Mouse (Mus musculus) heart, embryonic 13.5 days (tissue): ENCODE results near the gene Csrnp3. TPM values are rescaled to one million over a fixed set of nuclear protein-coding genes. Genes with fewer than 3 reads are reported as not detected.
A peak's percentile ranks its signal among the peaks of the same experiment; 100 is the strongest.

Experiments used
- ATAC-seq: fragments of 200-750 bp; cut with Nextera tagmentation; 2 replicates; pipeline ENCODE4 v1.8.0; 2017; ENCODE audit warnings: moderate TSS enrichment; ENCODE audit not compliant: insufficient number of reproducible peaks, low FRiP score, low TSS enrichment; ENCODE audit errors: extremely low read depth
- H3K27ac ChIP-seq: fragments of 300-500 bp; sonication (generic); replicated peaks from 2 replicates; pipeline ENCODE4 v1.5.1; 2015; ENCODE audit warnings: moderate library complexity, mild to moderate bottlenecking, inconsistent platforms
- H3K27me3 ChIP-seq: fragments of 300-500 bp; sonication (generic); replicated peaks from 2 replicates; pipeline ENCODE4 v1.6.1; 2015; ENCODE audit warnings: mild to moderate bottlenecking, inconsistent platforms
- H3K36me3 ChIP-seq: fragments of 300-500 bp; sonication (generic); 2 replicates; pipeline ENCODE4 v1.6.1; 2015; ENCODE audit warnings: mild to moderate bottlenecking, inconsistent platforms
- H3K4me1 ChIP-seq: fragments of 300-500 bp; sonication (generic); 2 replicates; pipeline ENCODE4 v1.6.1; 2015; ENCODE audit warnings: inconsistent platforms
- H3K4me2 ChIP-seq: fragments of 300-500 bp; sonication (generic); 2 replicates; pipeline ENCODE4 v1.6.1; 2015; ENCODE audit warnings: inconsistent platforms, mild to moderate bottlenecking, moderate library complexity
- H3K4me3 ChIP-seq: fragments of 300-500 bp; sonication (generic); 2 replicates; pipeline ENCODE4 v1.5.1; 2015; ENCODE audit warnings: moderate library complexity, mild to moderate bottlenecking, inconsistent platforms
- H3K9ac ChIP-seq: fragments of 300-500 bp; sonication (generic); 2 replicates; pipeline ENCODE4 v1.6.1; 2015; ENCODE audit warnings: inconsistent platforms, mild to moderate bottlenecking, moderate library complexity
- H3K9me3 ChIP-seq: fragments of 300-500 bp; sonication (generic); 2 replicates; pipeline ENCODE4 v1.6.1; 2016; ENCODE audit warnings: inconsistent platforms
- WGBS: fragments of 180-500 bp; shearing (Covaris S2); methylation state at CpG from one replicate; pipeline ENCODE4 v1.1.7; 2015; ENCODE audit warnings: mixed read lengths; 5-methylcytosine and 5-hydroxymethylcytosine counted together
- polyA plus RNA-seq: library from polyadenylated mRNA; unstranded; fragments of >200 nt; fragmentation: Nextera tagmentation; extraction: Ambion mirVana; gene quantifications from 2 replicates; pipeline ENCODE4 v1.2.1, GENCODE M21; 2015

The Csrnp3 gene
- polyA plus RNA-seq, 1 experiment from 2014 or later: 0.37 TPM

- Histone ChIP-seq H3K27ac (no peak overlapping the region), H3K9me3 (no peaks in the 10 kb centered on the region), H3K27me3 (no peaks in the 10 kb centered on the region), H3K9ac (no peak overlapping the region), H3K4me1 (0 out of 2 replicates have a peak, but pooled peaks cover 3% of the 10 kb centered on the region), H3K36me3 (no peaks in the 10 kb centered on the region), H3K4me3 (no peak overlapping the region), H3K4me2 (no peak overlapping the region)
- no peak for ATAC-seq
- WGBS: 61% methylated on average over 8 of the region's 8 CpGs
These were observed 81.6 kb downstream of the Csrnp3 start for GRCm38 (mm10) chr2:65926935-65927708.

- no peak overlapping the region for H3K4me2 ChIP-seq
- 62% methylated on average over 3 of the region's 3 CpGs for WGBS
- no peaks in the 10 kb centered on the region for H3K27me3 ChIP-seq
- no peak overlapping the region for H3K9ac ChIP-seq
- no peak overlapping the region for H3K4me3 ChIP-seq
- no peak overlapping the region for H3K27ac ChIP-seq
- H3K4me1 ChIP-seq: 0 out of 2 replicates have a peak, but pooled peaks cover 3% of the 10 kb centered on the region
- ATAC-seq: no peak
- no peaks in the 10 kb centered on the region for H3K36me3 ChIP-seq
- no peaks in the 10 kb centered on the region for H3K9me3 ChIP-seq
These were observed 83.7 kb downstream of the Csrnp3 start for GRCm38 (mm10) chr2:65929286-65929685.

GRCm38 (mm10) chr2:65929927-65930326, 84.4 kb downstream of the Csrnp3 start:
- Histone ChIP-seq H3K9me3 (no peaks in the 10 kb centered on the region), H3K27ac (no peak overlapping the region), H3K4me1 (0 out of 2 replicates have a peak, but pooled peaks cover 3% of the 10 kb centered on the region), H3K36me3 (no peaks in the 10 kb centered on the region), H3K4me3 (no peak overlapping the region), H3K27me3 (no peaks in the 10 kb centered on the region), H3K4me2 (peak overlapping the region; percentile 8; the same call in 1 of the 2 replicates), H3K9ac (no peak overlapping the region)
- ATAC-seq: no peak
- 55% methylated on average over 11 of the region's 11 CpGs for WGBS

- WGBS: 68% methylated on average over 7 of the region's 7 CpGs
- Histone ChIP-seq H3K36me3 (no peaks in the 10 kb centered on the region), H3K4me3 (peak overlapping the region; percentile 55), H3K27ac (no peak overlapping the region), H3K4me2 (peak overlapping the region; percentile 71), H3K9ac (peak overlapping the region; percentile 78), H3K27me3 (no peaks in the 10 kb centered on the region), H3K4me1 (0 out of 2 replicates have a peak, but pooled peaks cover 3% of the 10 kb centered on the region), H3K9me3 (no peaks in the 10 kb centered on the region)
- ATAC-seq: no peak
These were observed 85.7 kb downstream of the Csrnp3 start for GRCm38 (mm10) chr2:65931313-65931712.

- ATAC-seq: no peak
- Histone ChIP-seq H3K27ac (no peak overlapping the region), H3K4me1 (0 out of 2 replicates have a peak, but pooled peaks cover 3% of the 10 kb centered on the region), H3K9ac (peak overlapping the region; percentile 78), H3K36me3 (no peaks in the 10 kb centered on the region), H3K4me2 (peak overlapping the region; percentile 71), H3K9me3 (no peaks in the 10 kb centered on the region), H3K4me3 (peak overlapping the region; percentile 55), H3K27me3 (no peaks in the 10 kb centered on the region)
- WGBS: 3% methylated on average over 11 of the region's 11 CpGs
These were observed 86.3 kb downstream of the Csrnp3 start for GRCm38 (mm10) chr2:65931841-65932311.

GRCm38 (mm10) chr2:65934099-65934498, 88.5 kb downstream of the Csrnp3 start:
- 0 out of 2 replicates have a peak, but pooled peaks cover 3% of the 10 kb centered on the region for H3K4me1 ChIP-seq
- WGBS: 65% methylated on average over 2 of the region's 2 CpGs

GRCm38 (mm10) chr2:65938900-65939299, 93.3 kb downstream of the Csrnp3 start:
- WGBS: 43% methylated on average over 3 of the region's 3 CpGs

More at GRCm38 (mm10) chr2:65934099-65934498, 88.5 kb downstream of the Csrnp3 start:
- no peaks in the 10 kb centered on the region for H3K27me3 ChIP-seq
- H3K4me3 ChIP-seq: no peak overlapping the region
- ATAC-seq: no peak
- H3K9me3 ChIP-seq: no peaks in the 10 kb centered on the region
- H3K4me2 ChIP-seq: no peak overlapping the region
- no peak overlapping the region for H3K9ac ChIP-seq
- no peak overlapping the region for H3K27ac ChIP-seq
- H3K36me3 ChIP-seq: no peaks in the 10 kb centered on the region

GRCm38 (mm10) chr2:65940351-65940750, 94.8 kb downstream of the Csrnp3 start:
- no peak for ATAC-seq
- no peaks in the 10 kb centered on the region for H3K36me3 ChIP-seq
- H3K27me3 ChIP-seq: no peaks in the 10 kb centered on the region
- no peak overlapping the region for H3K4me3 ChIP-seq
- H3K27ac ChIP-seq: no peak overlapping the region
- H3K4me1 ChIP-seq: no peaks in the 10 kb centered on the region
- H3K9ac ChIP-seq: no peak overlapping the region
- 68% methylated on average over 5 of the region's 5 CpGs for WGBS
- H3K9me3 ChIP-seq: no peaks in the 10 kb centered on the region
- H3K4me2 ChIP-seq: no peak overlapping the region

More at GRCm38 (mm10) chr2:65938900-65939299, 93.3 kb downstream of the Csrnp3 start:
- H3K9ac ChIP-seq: no peak overlapping the region
- ATAC-seq: no peak
- no peaks in the 10 kb centered on the region for H3K4me1 ChIP-seq
- no peaks in the 10 kb centered on the region for H3K9me3 ChIP-seq
- no peaks in the 10 kb centered on the region for H3K27me3 ChIP-seq
- H3K4me3 ChIP-seq: no peak overlapping the region
- H3K27ac ChIP-seq: no peak overlapping the region
- no peak overlapping the region for H3K4me2 ChIP-seq
- H3K36me3 ChIP-seq: no peaks in the 10 kb centered on the region

GRCm38 (mm10) chr2:65942346-65942745, 96.8 kb downstream of the Csrnp3 start:
- 89% methylated on average over 4 of the region's 4 CpGs for WGBS
- no peak overlapping the region for H3K9ac ChIP-seq
- H3K27me3 ChIP-seq: no peaks in the 10 kb centered on the region
- H3K4me3 ChIP-seq: no peak overlapping the region
- no peaks in the 10 kb centered on the region for H3K36me3 ChIP-seq
- no peak for ATAC-seq
- no peaks in the 10 kb centered on the region for H3K4me1 ChIP-seq
- H3K4me2 ChIP-seq: no peak overlapping the region
- H3K9me3 ChIP-seq: no peaks in the 10 kb centered on the region
- no peak overlapping the region for H3K27ac ChIP-seq

GRCm38 (mm10) chr2:65948808-65949207, 103.2 kb downstream of the Csrnp3 start:
- Histone ChIP-seq H3K27ac (no peak overlapping the region), H3K4me1 (no peaks in the 10 kb centered on the region), H3K9ac (no peak overlapping the region), H3K4me2 (no peak overlapping the region), H3K4me3 (no peak overlapping the region), H3K36me3 (no peaks in the 10 kb centered on the region), H3K27me3 (no peaks in the 10 kb centered on the region), H3K9me3 (no peaks in the 10 kb centered on the region)
- whole genome bisulfite sequencing: 66% methylated on average over 16 of the region's 16 CpGs
- no peak for ATAC-seq

GRCm38 (mm10) chr2:65953726-65954340, 108.3 kb downstream of the Csrnp3 start:
- Histone ChIP-seq H3K36me3 (no peaks in the 10 kb centered on the region), H3K9ac (peak overlapping the region; percentile 44), H3K9me3 (no peaks in the 10 kb centered on the region), H3K4me3 (peak overlapping the region; percentile 40), H3K4me2 (peak overlapping the region; percentile 65), H3K4me1 (0 out of 2 replicates have a peak, but pooled peaks cover 4% of the 10 kb centered on the region), H3K27me3 (no peaks in the 10 kb centered on the region), H3K27ac (0 out of 2 replicates have a peak overlapping the region, but pooled peaks have one; percentile 24)
- ATAC-seq: no peak
- WGBS: 41% methylated on average over 17 of the region's 17 CpGs
